Comparison of ENCODE assay signal across 14 mouse cellular contexts in genomic region chr11:85918388-85918940, GRCm38 (mm10). TPM values are rescaled to one million over a fixed set of nuclear protein-coding genes. Genes with fewer than 3 reads are reported as not detected.
DNase-seq lines count a peak whose midpoint lies in the region; ATAC-seq lines count a peak whose summit lies in the region.
"Had no signal": no experiment of that assay in that cellular context is flagged by ENCODE, and none has a peak within 500 bp of the region (broad histone marks: within the 10 kb centered on the region; RNA-seq: fewer than 3 reads in every experiment).

No protein-coding gene starts in this region.

- no peak for ATAC-seq in lung, embryonic 15.5 days (ENCODE audit: borderline replicate concordance, extremely low read depth, low FRiP score, low TSS enrichment)
- no peak for ATAC-seq in embryonic facial prominence, embryonic 14.5 days (ENCODE audit: low read depth)
- no peak for ATAC-seq in limb, embryonic 13.5 days (ENCODE audit: low FRiP score, low read depth)
- ATAC-seq in neural tube, embryonic 13.5 days (ENCODE audit: low read depth) = no peak
- ATAC-seq in liver, embryonic 12.5 days = no peak
- ATAC-seq: activated CD4-positive, CD25-positive, alpha-beta regulatory T cell, adult 4 months; forebrain, embryonic 15.5 days had no signal

- peak overlapping the region; percentile 3; the same call in 1 of the 2 replicates for H3K27ac ChIP-seq in lung, embryonic 15.5 days
- H3K27ac ChIP-seq in embryonic facial prominence, embryonic 14.5 days (replicated peaks; ENCODE audit: low read depth, low read length) = no peak overlapping the region
- peak overlapping the region; percentile 87 for H3K27ac ChIP-seq in limb, embryonic 13.5 days
- peak overlapping the region; percentile 70 for H3K27ac ChIP-seq in neural tube, embryonic 13.5 days (replicated peaks)
- no peak overlapping the region for H3K27ac ChIP-seq in liver, embryonic 12.5 days
- H3K27ac ChIP-seq: forebrain, embryonic 15.5 days had no signal

- H3K4me2 ChIP-seq in lung, embryonic 15.5 days = no peak overlapping the region
- peak overlapping the region; percentile 15 for H3K4me2 ChIP-seq in embryonic facial prominence, embryonic 14.5 days (ENCODE audit: low read depth, low read length)
- peak overlapping the region; percentile 40 for H3K4me2 ChIP-seq in limb, embryonic 13.5 days (replicated peaks)
- H3K4me2 ChIP-seq in neural tube, embryonic 13.5 days = 0 out of 2 replicates have a peak overlapping the region, but pooled peaks have one; percentile 11
- H3K4me2 ChIP-seq in liver, embryonic 12.5 days = no peak overlapping the region
- H3K4me2 ChIP-seq: forebrain, embryonic 15.5 days; limb, embryonic 15.5 days had no signal

- H3K4me1 ChIP-seq in lung, embryonic 15.5 days = peaks cover 32% of the 10 kb centered on the region; the same call in 1 of the 2 replicates
- peaks cover 15% of the 10 kb centered on the region for H3K4me1 ChIP-seq in embryonic facial prominence, embryonic 14.5 days (ENCODE audit: control insufficient read depth, insufficient read depth, low read length)
- peaks cover 60% of the 10 kb centered on the region for H3K4me1 ChIP-seq in limb, embryonic 13.5 days
- peaks cover 31% of the 10 kb centered on the region for H3K4me1 ChIP-seq in neural tube, embryonic 13.5 days (replicated peaks)
- no peaks in the 10 kb centered on the region for H3K4me1 ChIP-seq in liver, embryonic 12.5 days
- H3K4me1 ChIP-seq: megakaryocyte, embryonic 14.5 days had no signal

- H3K9ac ChIP-seq in lung, embryonic 15.5 days = no peak overlapping the region
- no peak overlapping the region for H3K9ac ChIP-seq in embryonic facial prominence, embryonic 14.5 days (ENCODE audit: low read depth, low read length)
- 0 out of 2 replicates have a peak overlapping the region, but pooled peaks have one; percentile 15 for H3K9ac ChIP-seq in limb, embryonic 13.5 days
- H3K9ac ChIP-seq in neural tube, embryonic 13.5 days = 0 out of 2 replicates have a peak overlapping the region, but pooled peaks have one; percentile 14
- H3K9ac ChIP-seq in liver, embryonic 12.5 days = no peak overlapping the region
- H3K9ac ChIP-seq: forebrain, embryonic 15.5 days; limb, embryonic 15.5 days had no signal

- peaks cover 11% of the 10 kb centered on the region; the same call in 1 of the 2 replicates for H3K36me3 ChIP-seq in lung, embryonic 15.5 days
- H3K36me3 ChIP-seq in embryonic facial prominence, embryonic 14.5 days (ENCODE audit: control insufficient read depth, insufficient read depth, low read length) = no peaks in the 10 kb centered on the region
- peaks cover 26% of the 10 kb centered on the region for H3K36me3 ChIP-seq in limb, embryonic 13.5 days
- H3K36me3 ChIP-seq in neural tube, embryonic 13.5 days = no peaks in the 10 kb centered on the region
- H3K36me3 ChIP-seq in liver, embryonic 12.5 days = no peaks in the 10 kb centered on the region
- H3K36me3 ChIP-seq: forebrain, embryonic 15.5 days had no signal

- H3K9me3 ChIP-seq in lung, embryonic 15.5 days = no peaks in the 10 kb centered on the region
- no peaks in the 10 kb centered on the region for H3K9me3 ChIP-seq in embryonic facial prominence, embryonic 14.5 days (ENCODE audit: control insufficient read depth, low read length)
- no peaks in the 10 kb centered on the region for H3K9me3 ChIP-seq in limb, embryonic 13.5 days
- no peaks in the 10 kb centered on the region for H3K9me3 ChIP-seq in neural tube, embryonic 13.5 days
- H3K9me3 ChIP-seq in liver, embryonic 12.5 days (replicated peaks) = no peaks in the 10 kb centered on the region
- H3K9me3 ChIP-seq: forebrain, embryonic 15.5 days; limb, embryonic 15.5 days; megakaryocyte, embryonic 14.5 days had no signal

- DNase-seq in lung, postnatal 36 days = no peak
- no peak for DNase-seq in embryonic facial prominence, embryonic 14.5 days (ENCODE audit: low spot score)
- no peak for DNase-seq in thymus, postnatal 0 days (ENCODE audit: low spot score)
- DNase-seq: cerebellum, adult 11-12 months; heart, postnatal 36 days; kidney, adult 18-20 months had no signal

- 54% methylated on average over 10 of the region's 10 CpGs for WGBS in lung, embryonic 15.5 days
- 27% methylated on average over 10 of the region's 10 CpGs for WGBS in embryonic facial prominence, embryonic 14.5 days
- 19% methylated on average over 10 of the region's 10 CpGs for WGBS in limb, embryonic 13.5 days
- WGBS in neural tube, embryonic 13.5 days = 32% methylated on average over 10 of the region's 10 CpGs
- 50% methylated on average over 10 of the region's 10 CpGs for WGBS in liver, embryonic 12.5 days (ENCODE audit: insufficient replicate concordance)

- H3K4me3 ChIP-seq in lung, embryonic 15.5 days = no peak overlapping the region
- no peak overlapping the region for H3K4me3 ChIP-seq in embryonic facial prominence, embryonic 14.5 days (ENCODE audit: low read depth, low read length)
- H3K4me3 ChIP-seq in limb, embryonic 13.5 days = no peak overlapping the region
- no peak overlapping the region for H3K4me3 ChIP-seq in neural tube, embryonic 13.5 days
- H3K4me3 ChIP-seq in liver, embryonic 12.5 days = no peak overlapping the region
- H3K4me3 ChIP-seq: forebrain, embryonic 15.5 days; limb, embryonic 15.5 days; megakaryocyte, embryonic 14.5 days had no signal

- H3K27me3 ChIP-seq in lung, embryonic 15.5 days = peaks cover 10% of the 10 kb centered on the region; the same call in 1 of the 2 replicates
- H3K27me3 ChIP-seq in embryonic facial prominence, embryonic 14.5 days (replicated peaks; ENCODE audit: control insufficient read depth, insufficient read depth, low read length) = peaks cover 8% of the 10 kb centered on the region; the same call in 1 of the 2 replicates
- no peaks in the 10 kb centered on the region for H3K27me3 ChIP-seq in limb, embryonic 13.5 days
- peaks cover 38% of the 10 kb centered on the region for H3K27me3 ChIP-seq in neural tube, embryonic 13.5 days
- peaks cover 76% of the 10 kb centered on the region for H3K27me3 ChIP-seq in liver, embryonic 12.5 days (replicated peaks)
- H3K27me3 ChIP-seq: limb, embryonic 15.5 days had no signal

RNA-seq across cellular contexts. Expression of gene Tbx4, which starts 32.2 kb away (rescaled TPM):
- 78.8 and 81.3 TPM in 2 replicates for polyA plus RNA-seq in lung, embryonic 15.5 days (2015; fragmentation: Nextera tagmentation; extraction: Ambion mirVana)
- polyA plus RNA-seq in embryonic facial prominence, embryonic 14.5 days (2014; fragmentation: Nextera tagmentation; extraction: Ambion mirVana) = 0.85 and 1.4 TPM in 2 replicates
- 25.1 and 29.3 TPM in 2 replicates for polyA plus RNA-seq in limb, embryonic 13.5 days (2015; fragmentation: Nextera tagmentation; extraction: Ambion mirVana)
- 0.25 and 0.59 TPM in 2 replicates for polyA plus RNA-seq in neural tube, embryonic 13.5 days (2015; fragmentation: Nextera tagmentation; extraction: Ambion mirVana)
- 0.12 and 0.35 TPM in 2 replicates for polyA plus RNA-seq in liver, embryonic 12.5 days (2016; fragmentation: Nextera tagmentation; extraction: Ambion mirVana)
- 0.04 TPM in 1 of 2 replicates, not detected in the other for polyA plus RNA-seq in thymus, postnatal 0 days (2015; fragmentation: Nextera tagmentation; extraction: Ambion mirVana)
- polyA plus RNA-seq: activated CD4-positive, CD25-positive, alpha-beta regulatory T cell, adult 4 months had no signal

Comparison
In these comparisons a context has a peak if more than half of its experiments do, and no peak if none do; other contexts are left out.
1. H3K27ac ChIP-seq: peak in lung, embryonic 15.5 days (single experiment), limb, embryonic 13.5 days (single experiment) and neural tube, embryonic 13.5 days (single experiment); none in embryonic facial prominence, embryonic 14.5 days (single experiment) and liver, embryonic 12.5 days (single experiment).
2. H3K4me2 ChIP-seq: peak in embryonic facial prominence, embryonic 14.5 days (single experiment), limb, embryonic 13.5 days (single experiment) and neural tube, embryonic 13.5 days (single experiment); none in lung, embryonic 15.5 days (single experiment) and liver, embryonic 12.5 days (single experiment).
3. H3K9ac ChIP-seq: peak in limb, embryonic 13.5 days (single experiment) and neural tube, embryonic 13.5 days (single experiment); none in lung, embryonic 15.5 days (single experiment), embryonic facial prominence, embryonic 14.5 days (single experiment) and liver, embryonic 12.5 days (single experiment).
4. RNA of gene Tbx4, which starts 32.2 kb away (polyA plus RNA-seq): 78.8 to 81.3 TPM in lung, embryonic 15.5 days and 25.1 to 29.3 TPM in limb, embryonic 13.5 days; 0.85 to 1.4 TPM in embryonic facial prominence, embryonic 14.5 days, 0.25 to 0.59 TPM in neural tube, embryonic 13.5 days, 0.12 to 0.35 TPM in liver, embryonic 12.5 days and 0.04 TPM in thymus, postnatal 0 days; every median in the first group is over 10 times any median in the second.